Comparison of ENCODE assay signal across 34 mouse cellular contexts in the genomic region with DNA sequence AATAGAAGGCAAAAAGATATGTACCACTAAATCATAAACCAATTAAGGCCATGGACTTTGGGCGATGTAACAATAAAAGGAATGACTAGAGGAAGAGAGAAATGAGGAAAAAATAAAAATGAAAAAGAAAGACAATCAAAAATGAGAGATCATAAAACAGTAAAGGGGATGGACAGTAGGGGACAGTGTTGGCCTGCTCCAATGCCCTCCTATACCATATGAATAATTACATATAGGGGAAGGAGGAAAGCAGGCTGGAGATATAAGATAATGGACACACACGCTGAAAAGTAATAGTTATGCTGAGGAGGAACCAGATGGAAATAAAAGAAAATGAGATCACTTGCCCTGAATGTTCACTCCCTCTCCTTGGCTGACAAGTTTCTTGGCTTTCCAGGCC. TPM values are rescaled to one million over a fixed set of nuclear protein-coding genes. Genes with fewer than 3 reads are reported as not detected.
DNase-seq lines count a peak whose midpoint lies in the region; ATAC-seq and TF ChIP-seq lines count a peak whose summit lies in the region.
"Had no signal": no experiment of that assay in that cellular context is flagged by ENCODE, and none has a peak within 500 bp of the region (broad histone marks: within the 10 kb centered on the region; RNA-seq: fewer than 3 reads in every experiment).

No protein-coding gene starts in this region.

- no peak for DNase-seq in liver, postnatal 0 days
- peak; percentile 0 for DNase-seq in 416B (ENCODE audit: low read depth)
- peak; percentile 1 for DNase-seq in brain, adult 2 months (ENCODE audit: low read depth, low spot score)
- DNase-seq in urinary bladder, postnatal 14 days (ENCODE audit: low spot score), result no peak
- no peak for DNase-seq in left cerebral cortex, adult 18-20 months (ENCODE audit: low spot score in 2 of 2)
- DNase-seq: adrenal gland, adult 2 months; adrenal gland, postnatal 36 days; B cell, adult 2 months; cerebellum, adult 2 months; cerebellum, postnatal 14 days; forebrain, postnatal 0 days; gastrocnemius, postnatal 25 days; heart, adult 11 months; heart, postnatal 10 days; kidney, adult 8-10 months; kidney, postnatal 10 days; lung, postnatal 10 days; spleen, adult 18-20 months; thymus, adult 18-20 months; thymus, postnatal 36 days had no signal

- no peaks in the 10 kb centered on the region for H3K4me1 ChIP-seq in intestine, postnatal 0 days (replicated peaks; ENCODE audit: control insufficient read depth, insufficient read depth, low read length)
- no peaks in the 10 kb centered on the region for H3K4me1 ChIP-seq in intestine, embryonic 15.5 days (replicated peaks)
- no peaks in the 10 kb centered on the region for H3K4me1 ChIP-seq in liver, postnatal 0 days (ENCODE audit: insufficient read depth)
- no peaks in the 10 kb centered on the region for H3K4me1 ChIP-seq in liver, embryonic 12.5 days
- H3K4me1 ChIP-seq: embryonic facial prominence, embryonic 10.5 days; embryonic facial prominence, embryonic 15.5 days; forebrain, embryonic 12.5 days; heart, embryonic 13.5 days; hindbrain, embryonic 15.5 days; limb, embryonic 10.5 days; limb, embryonic 15.5 days; midbrain, embryonic 13.5 days had no signal

- H3K36me3 ChIP-seq in intestine, postnatal 0 days (ENCODE audit: control insufficient read depth, insufficient read depth), result no peaks in the 10 kb centered on the region
- H3K36me3 ChIP-seq in intestine, embryonic 15.5 days, result no peaks in the 10 kb centered on the region
- no peaks in the 10 kb centered on the region for H3K36me3 ChIP-seq in liver, postnatal 0 days (replicated peaks; ENCODE audit: insufficient read depth, low read length)
- no peaks in the 10 kb centered on the region for H3K36me3 ChIP-seq in liver, embryonic 12.5 days
- H3K36me3 ChIP-seq: embryonic facial prominence, embryonic 10.5 days; embryonic facial prominence, embryonic 15.5 days; forebrain, embryonic 12.5 days; heart, embryonic 13.5 days; hindbrain, embryonic 15.5 days; limb, embryonic 10.5 days; limb, embryonic 15.5 days; midbrain, embryonic 13.5 days had no signal

- H3K4me3 ChIP-seq in intestine, postnatal 0 days (ENCODE audit: low read depth, low read length), result no peak overlapping the region
- H3K4me3 ChIP-seq in intestine, embryonic 15.5 days (replicated peaks), result no peak overlapping the region
- no peak overlapping the region for H3K4me3 ChIP-seq in liver, postnatal 0 days (ENCODE audit: low read depth, low read length)
- H3K4me3 ChIP-seq in liver, embryonic 12.5 days, result no peak overlapping the region
- H3K4me3 ChIP-seq: embryonic facial prominence, embryonic 10.5 days; embryonic facial prominence, embryonic 15.5 days; forebrain, embryonic 12.5 days; heart, embryonic 13.5 days; hindbrain, embryonic 15.5 days; limb, embryonic 10.5 days; limb, embryonic 15.5 days; midbrain, embryonic 13.5 days had no signal

- H3K9me3 ChIP-seq in intestine, postnatal 0 days (ENCODE audit: control insufficient read depth), result no peaks in the 10 kb centered on the region
- no peaks in the 10 kb centered on the region for H3K9me3 ChIP-seq in intestine, embryonic 15.5 days
- H3K9me3 ChIP-seq in liver, postnatal 0 days (ENCODE audit: low read length), result no peaks in the 10 kb centered on the region
- H3K9me3 ChIP-seq in liver, embryonic 12.5 days (replicated peaks), result no peaks in the 10 kb centered on the region
- H3K9me3 ChIP-seq: embryonic facial prominence, embryonic 10.5 days; embryonic facial prominence, embryonic 15.5 days; forebrain, embryonic 12.5 days; heart, embryonic 13.5 days; hindbrain, embryonic 15.5 days; limb, embryonic 10.5 days; limb, embryonic 15.5 days; midbrain, embryonic 13.5 days had no signal

- WGBS in intestine, postnatal 0 days, result 58% methylated on average over 2 of the region's 2 CpGs
- WGBS in intestine, embryonic 15.5 days, result 76% methylated on average over 2 of the region's 2 CpGs
- 58% methylated on average over 2 of the region's 2 CpGs for WGBS in liver, postnatal 0 days (ENCODE audit: insufficient replicate concordance)
- WGBS in liver, embryonic 12.5 days (ENCODE audit: insufficient replicate concordance), result 44% methylated on average over 2 of the region's 2 CpGs

- no peaks in the 10 kb centered on the region for H3K27me3 ChIP-seq in intestine, postnatal 0 days (replicated peaks; ENCODE audit: control insufficient read depth, insufficient read depth, low read length)
- H3K27me3 ChIP-seq in intestine, embryonic 15.5 days (replicated peaks), result no peaks in the 10 kb centered on the region
- H3K27me3 ChIP-seq in liver, postnatal 0 days (ENCODE audit: insufficient read depth, low read length), result no peaks in the 10 kb centered on the region
- H3K27me3 ChIP-seq in liver, embryonic 12.5 days (replicated peaks), result no peaks in the 10 kb centered on the region
- H3K27me3 ChIP-seq: embryonic facial prominence, embryonic 15.5 days; forebrain, embryonic 12.5 days; hindbrain, embryonic 15.5 days; limb, embryonic 15.5 days; midbrain, embryonic 13.5 days had no signal

- no peak for TF ChIP-seq EP300 in liver, postnatal 0 days (IDR thresholded peaks at IDR 0.05; ENCODE audit: low read depth)

- no peak overlapping the region for H3K9ac ChIP-seq in intestine, postnatal 0 days (ENCODE audit: low read depth, low read length)
- H3K9ac ChIP-seq in intestine, embryonic 15.5 days, result no peak overlapping the region
- no peak overlapping the region for H3K9ac ChIP-seq in liver, postnatal 0 days (replicated peaks)
- H3K9ac ChIP-seq in liver, embryonic 12.5 days, result no peak overlapping the region
- H3K9ac ChIP-seq: embryonic facial prominence, embryonic 15.5 days; forebrain, embryonic 12.5 days; forebrain, postnatal 0 days; heart, embryonic 13.5 days; hindbrain, embryonic 15.5 days; limb, embryonic 15.5 days; midbrain, embryonic 13.5 days had no signal

- no peak overlapping the region for H3K4me2 ChIP-seq in intestine, postnatal 0 days (replicated peaks; ENCODE audit: low read depth)
- H3K4me2 ChIP-seq in intestine, embryonic 15.5 days (replicated peaks), result no peak overlapping the region
- H3K4me2 ChIP-seq in liver, postnatal 0 days (ENCODE audit: low read depth, low read length), result no peak overlapping the region
- H3K4me2 ChIP-seq in liver, embryonic 12.5 days, result no peak overlapping the region
- H3K4me2 ChIP-seq: embryonic facial prominence, embryonic 15.5 days; forebrain, embryonic 12.5 days; heart, embryonic 13.5 days; hindbrain, embryonic 15.5 days; limb, embryonic 15.5 days; midbrain, embryonic 13.5 days had no signal

- no peak overlapping the region for H3K27ac ChIP-seq in intestine, postnatal 0 days (ENCODE audit: low read depth, low read length)
- H3K27ac ChIP-seq in intestine, embryonic 15.5 days, result no peak overlapping the region
- H3K27ac ChIP-seq in liver, postnatal 0 days (ENCODE audit: low read depth), result no peak overlapping the region
- H3K27ac ChIP-seq in liver, embryonic 12.5 days, result no peak overlapping the region
- H3K27ac ChIP-seq: embryonic facial prominence, embryonic 10.5 days; embryonic facial prominence, embryonic 15.5 days; forebrain, embryonic 12.5 days; heart, embryonic 13.5 days; hindbrain, embryonic 15.5 days; limb, embryonic 10.5 days; limb, embryonic 15.5 days; midbrain, embryonic 13.5 days had no signal

- ATAC-seq in intestine, postnatal 0 days, result no peak
- no peak for ATAC-seq in intestine, embryonic 15.5 days
- no peak for ATAC-seq in liver, postnatal 0 days
- no peak for ATAC-seq in liver, embryonic 12.5 days
- ATAC-seq: activated CD4-positive, CD25-positive, alpha-beta regulatory T cell, adult 4 months; forebrain, postnatal 0 days; midbrain, embryonic 13.5 days had no signal

- TF ChIP-seq CTCF in intestine, postnatal 0 days (IDR thresholded peaks at IDR 0.05; ENCODE audit: low read depth), result peak; percentile 53; the same call in 1 of the 2 replicates
- TF ChIP-seq CTCF in liver, postnatal 0 days (IDR thresholded peaks at IDR 0.05; ENCODE audit: low read depth), result peak; percentile 46

RNA-seq across cellular contexts. Expression of gene Usp51, which starts 21.3 kb away (rescaled TPM):
- polyA plus RNA-seq in intestine, postnatal 0 days (2015; fragmentation: Nextera tagmentation; extraction: Ambion mirVana), result 0.20 and 0.43 TPM in 2 replicates
- polyA plus RNA-seq in intestine, embryonic 15.5 days (2015; fragmentation: Nextera tagmentation; extraction: Ambion mirVana), result 0.73 and 0.91 TPM in 2 replicates
- 0.14 and 0.22 TPM in 2 replicates for polyA plus RNA-seq in liver, postnatal 0 days (2015; fragmentation: Nextera tagmentation; extraction: Ambion mirVana)
- 0.42 and 1.1 TPM in 2 replicates for polyA plus RNA-seq in liver, embryonic 12.5 days (2016; fragmentation: Nextera tagmentation; extraction: Ambion mirVana)
- 1 to 10 TPM; 1.6 to 1.8 TPM for total RNA-seq in left cerebral cortex, adult 18-20 months (2021)
- total RNA-seq: gastrocnemius, postnatal 25 days; hematopoietic stem cell, adult 5-6 weeks; monocyte, adult 5-6 weeks had no signal
- polyA plus RNA-seq: activated CD4-positive, CD25-positive, alpha-beta regulatory T cell, adult 4 months had no signal

RNA-seq across cellular contexts. Expression of gene Mageh1, which starts 52.4 kb away (rescaled TPM):
- polyA plus RNA-seq in intestine, postnatal 0 days (2015; fragmentation: Nextera tagmentation; extraction: Ambion mirVana), result 22.4 and 23.8 TPM in 2 replicates
- polyA plus RNA-seq in intestine, embryonic 15.5 days (2015; fragmentation: Nextera tagmentation; extraction: Ambion mirVana), result 39.1 and 39.9 TPM in 2 replicates
- 8.3 and 10.4 TPM in 2 replicates for polyA plus RNA-seq in liver, postnatal 0 days (2015; fragmentation: Nextera tagmentation; extraction: Ambion mirVana)
- 7.3 and 7.5 TPM in 2 replicates for polyA plus RNA-seq in liver, embryonic 12.5 days (2016; fragmentation: Nextera tagmentation; extraction: Ambion mirVana)
- 10 to 100 TPM; 46.4 to 46.6 TPM for total RNA-seq in left cerebral cortex, adult 18-20 months (2021)
- total RNA-seq: monocyte, adult 5-6 weeks had no signal

Comparison
In these comparisons a context has a peak if more than half of its experiments do, and no peak if none do; other contexts are left out.
1. DNase-seq: peak in 416B (single experiment) and brain, adult 2 months (single experiment); none in liver, postnatal 0 days (single experiment), urinary bladder, postnatal 14 days (single experiment) and left cerebral cortex, adult 18-20 months (0 of 2).